Mouse (Mus musculus) midbrain, embryonic 11.5 days (tissue): ENCODE results near the gene Dph7. TPM values are rescaled to one million over a fixed set of nuclear protein-coding genes. Genes with fewer than 3 reads are reported as not detected.
"Not testable (repeated sequence)": the region's sequence is repeated elsewhere in the genome, so short reads cannot be mapped to it uniquely, and the experiment has no call there.

Experiments
- ATAC-seq: fragments of 200-750 bp; cut with Nextera tagmentation; 2 replicates; pipeline ENCODE4 v1.8.0; 2017; ENCODE audit warnings: moderate TSS enrichment, moderate library complexity; ENCODE audit not compliant: low FRiP score
- DNase-seq: peaks from one replicate; pipeline ENCODE4 v3.0.0; 2015; ENCODE audit warnings: low spot score; ENCODE audit errors: missing footprints
- H3K27ac ChIP-seq: fragments of 300-500 bp; sonication (generic); 2 replicates; pipeline ENCODE4 v1.5.1; 2014; ENCODE audit warnings: low read depth, low read length
- H3K27me3 ChIP-seq: fragments of 300-500 bp; sonication (generic); 2 replicates; pipeline ENCODE4 v1.6.1; 2014; ENCODE audit warnings: mild to moderate bottlenecking, low read length, moderate library complexity, mixed read lengths; ENCODE audit not compliant: control insufficient read depth, insufficient read depth
- H3K36me3 ChIP-seq: fragments of 300-500 bp; sonication (generic); 2 replicates; pipeline ENCODE4 v1.6.1; 2014; ENCODE audit warnings: mild to moderate bottlenecking, low read length, moderate library complexity, mixed read lengths; ENCODE audit not compliant: control insufficient read depth, insufficient read depth
- H3K4me1 ChIP-seq: fragments of 300-500 bp; sonication (generic); 2 replicates; pipeline ENCODE4 v1.6.1; 2014; ENCODE audit warnings: low read length; ENCODE audit not compliant: control insufficient read depth, insufficient read depth
- H3K4me2 ChIP-seq: fragments of 300-500 bp; sonication (generic); 2 replicates; pipeline ENCODE4 v1.6.1; 2014; ENCODE audit warnings: mild to moderate bottlenecking, moderate library complexity
- H3K4me3 ChIP-seq: fragments of 300-500 bp; sonication (generic); 2 replicates; pipeline ENCODE4 v1.5.1; 2014; ENCODE audit warnings: low read depth, low read length
- H3K9ac ChIP-seq: fragments of 300-500 bp; sonication (generic); 2 replicates; pipeline ENCODE4 v1.6.1; 2014; ENCODE audit warnings: low read length
- H3K9me3 ChIP-seq: fragments of 300-500 bp; sonication (generic); 2 replicates; pipeline ENCODE4 v1.6.1; 2016; ENCODE audit warnings: low read length; ENCODE audit not compliant: control insufficient read depth
- WGBS: fragments of 180-500 bp; shearing (Covaris S2); extraction: QIAGEN DNeasy Blood & Tissue Kit; methylation state at CpG from one replicate; pipeline ENCODE4 v1.1.7; 2014; 5-methylcytosine and 5-hydroxymethylcytosine counted together
- polyA plus RNA-seq: library from polyadenylated mRNA; unstranded; fragments of >200 nt; fragmentation: Nextera tagmentation; extraction: Ambion mirVana; gene quantifications from 2 replicates; pipeline ENCODE4 v1.2.1, GENCODE M21; 2014

The Dph7 gene
- polyA plus RNA-seq, 1 experiment from 2014 or later: 32.6 TPM

DNA sequence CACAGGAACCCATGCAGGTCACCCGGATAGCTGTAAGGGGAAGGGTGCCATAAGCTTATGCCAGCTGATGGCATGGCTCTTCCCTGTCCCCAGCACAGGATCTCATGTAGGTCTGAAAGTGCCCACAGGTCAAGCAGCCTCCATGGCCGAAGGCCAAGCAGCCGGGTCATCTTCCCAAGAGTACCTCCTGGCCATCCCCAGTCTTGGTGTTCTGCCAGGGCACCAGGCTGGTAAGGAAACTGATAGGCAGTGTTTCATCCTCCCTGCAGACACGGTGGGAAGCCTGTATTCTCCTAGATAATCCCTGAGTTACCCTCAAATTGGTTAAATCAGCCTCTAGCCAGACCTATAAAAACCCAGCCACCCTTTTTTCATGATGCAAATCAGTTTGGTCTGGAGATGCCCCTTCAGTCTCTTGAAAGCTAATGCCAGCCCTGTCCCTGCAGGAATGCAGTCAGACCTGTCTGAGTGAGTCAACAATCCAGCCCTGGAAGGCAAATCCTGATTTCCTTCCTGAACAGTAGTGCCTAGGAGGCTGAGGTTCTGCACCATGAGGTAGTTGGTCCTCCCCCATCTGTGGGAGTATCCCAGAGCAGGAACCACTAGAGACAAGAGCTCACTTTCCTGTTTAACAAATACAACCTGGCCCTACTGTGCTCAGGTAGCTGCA lies 34.3 kb upstream of the Dph7 start:
- H3K4me2 ChIP-seq: no peak overlapping the region
- H3K36me3 ChIP-seq: no peaks in the 10 kb centered on the region
- no peaks in the 10 kb centered on the region for H3K27me3 ChIP-seq
- WGBS: 63% methylated on average over 4 of the region's 4 CpGs
- no peaks in the 10 kb centered on the region for H3K9me3 ChIP-seq
- no peak overlapping the region for H3K27ac ChIP-seq
- no peak overlapping the region for H3K9ac ChIP-seq
- DNase-seq (no peak), ATAC-seq (no peak)
- no peak overlapping the region for H3K4me3 ChIP-seq
- H3K4me1 ChIP-seq: no peaks in the 10 kb centered on the region

DNA sequence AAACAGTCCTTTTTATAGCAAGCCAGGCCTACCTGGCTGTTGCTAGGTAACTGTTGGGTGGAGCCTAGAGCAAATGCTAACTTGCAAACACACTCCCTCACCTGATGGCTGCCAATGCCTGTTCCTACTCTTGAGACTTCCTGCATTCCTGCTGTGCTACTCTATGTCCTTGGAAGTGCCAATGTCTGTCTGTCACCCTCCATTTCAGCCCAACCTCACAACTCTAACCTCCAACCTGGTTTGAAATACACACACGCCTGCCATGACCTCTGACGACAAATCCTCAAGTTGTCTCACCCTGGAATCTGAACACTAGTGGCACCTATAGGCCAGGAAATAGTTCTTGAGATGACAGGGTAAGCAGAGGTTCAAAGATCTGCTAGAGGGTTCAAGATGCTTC lies 33.1 kb upstream of the Dph7 start:
- H3K9ac ChIP-seq: no peak overlapping the region
- H3K4me1 ChIP-seq: no peaks in the 10 kb centered on the region
- H3K9me3 ChIP-seq: no peaks in the 10 kb centered on the region
- H3K4me2 ChIP-seq: no peak overlapping the region
- H3K27me3 ChIP-seq: peaks cover 4% of the 10 kb centered on the region; the same call in 1 of the 2 replicates
- no peak overlapping the region for H3K4me3 ChIP-seq
- H3K36me3 ChIP-seq: no peaks in the 10 kb centered on the region
- H3K27ac ChIP-seq: no peak overlapping the region
- DNase-seq (no peak), ATAC-seq (no peak)
- WGBS: 58% methylated on average over 2 of the region's 2 CpGs

DNA sequence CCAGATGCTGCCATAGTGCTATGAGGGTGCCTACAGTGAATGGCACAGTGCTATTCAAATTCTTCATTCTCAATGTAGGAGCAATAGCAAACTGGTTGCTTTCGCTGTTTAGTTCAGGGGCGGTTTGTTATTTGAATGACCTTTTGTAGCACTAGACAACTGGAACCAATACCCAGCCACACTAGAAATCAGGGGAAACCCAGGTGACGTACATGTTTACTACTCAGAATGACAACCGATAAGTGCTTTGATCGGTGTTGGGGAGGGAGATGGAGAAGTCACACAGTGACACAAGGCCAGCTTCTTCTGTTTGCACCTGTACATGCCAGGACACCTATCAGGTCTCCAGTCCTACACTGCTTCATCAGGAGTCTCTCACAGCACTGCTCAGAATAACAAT lies 32.6 kb upstream of the Dph7 start:
- Histone ChIP-seq H3K27ac (no peak overlapping the region), H3K4me2 (no peak overlapping the region), H3K36me3 (no peaks in the 10 kb centered on the region), H3K9ac (no peak overlapping the region), H3K9me3 (no peaks in the 10 kb centered on the region), H3K4me3 (no peak overlapping the region), H3K27me3 (peaks cover 8% of the 10 kb centered on the region; the same call in 1 of the 2 replicates), H3K4me1 (0 out of 2 replicates have a peak, but pooled peaks cover 2% of the 10 kb centered on the region)
- no peak for ATAC-seq
- no peak for DNase-seq
- 93% methylated on average over 5 of the region's 5 CpGs for WGBS

DNA sequence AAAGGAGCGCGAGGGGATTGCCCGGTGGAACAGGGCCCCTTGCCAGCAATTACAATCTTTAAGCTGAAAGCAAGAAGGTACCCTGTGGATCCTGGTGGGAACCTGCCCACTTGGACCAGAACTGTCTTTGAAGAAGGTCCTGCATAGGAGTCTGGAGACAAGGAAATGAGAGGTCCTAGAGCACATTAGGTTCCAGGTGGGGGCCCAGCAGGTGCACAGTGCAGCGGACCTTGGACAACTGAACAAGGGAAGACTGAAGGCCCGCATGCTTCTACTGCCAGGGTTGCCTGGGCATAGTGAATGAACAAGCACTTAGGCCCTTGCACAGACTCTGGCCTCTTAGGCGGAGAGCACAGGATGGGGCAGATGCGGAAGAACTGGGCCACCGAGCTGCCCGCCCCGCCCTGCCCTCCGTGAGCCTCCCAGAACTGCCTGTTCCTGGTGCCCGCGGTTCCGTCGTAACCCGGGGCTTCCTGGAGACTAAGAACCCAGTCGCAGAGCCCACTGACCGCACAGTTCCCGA lies 27.7 kb upstream of the Dph7 start:
- Histone ChIP-seq H3K27me3 (peaks cover 8% of the 10 kb centered on the region; the same call in 1 of the 2 replicates), H3K36me3 (no peaks in the 10 kb centered on the region), H3K9ac (peak overlapping the region; percentile 65), H3K4me3 (peak overlapping the region; percentile 52), H3K9me3 (no peaks in the 10 kb centered on the region), H3K4me2 (peak overlapping the region; percentile 81), H3K4me1 (0 out of 2 replicates have a peak, but pooled peaks cover 4% of the 10 kb centered on the region), H3K27ac (no peak overlapping the region)
- ATAC-seq (peak; percentile 11; the same call in 1 of the 2 replicates), DNase-seq (peak; percentile 85)
- 5% methylated on average over 19 of the region's 19 CpGs for WGBS

DNA sequence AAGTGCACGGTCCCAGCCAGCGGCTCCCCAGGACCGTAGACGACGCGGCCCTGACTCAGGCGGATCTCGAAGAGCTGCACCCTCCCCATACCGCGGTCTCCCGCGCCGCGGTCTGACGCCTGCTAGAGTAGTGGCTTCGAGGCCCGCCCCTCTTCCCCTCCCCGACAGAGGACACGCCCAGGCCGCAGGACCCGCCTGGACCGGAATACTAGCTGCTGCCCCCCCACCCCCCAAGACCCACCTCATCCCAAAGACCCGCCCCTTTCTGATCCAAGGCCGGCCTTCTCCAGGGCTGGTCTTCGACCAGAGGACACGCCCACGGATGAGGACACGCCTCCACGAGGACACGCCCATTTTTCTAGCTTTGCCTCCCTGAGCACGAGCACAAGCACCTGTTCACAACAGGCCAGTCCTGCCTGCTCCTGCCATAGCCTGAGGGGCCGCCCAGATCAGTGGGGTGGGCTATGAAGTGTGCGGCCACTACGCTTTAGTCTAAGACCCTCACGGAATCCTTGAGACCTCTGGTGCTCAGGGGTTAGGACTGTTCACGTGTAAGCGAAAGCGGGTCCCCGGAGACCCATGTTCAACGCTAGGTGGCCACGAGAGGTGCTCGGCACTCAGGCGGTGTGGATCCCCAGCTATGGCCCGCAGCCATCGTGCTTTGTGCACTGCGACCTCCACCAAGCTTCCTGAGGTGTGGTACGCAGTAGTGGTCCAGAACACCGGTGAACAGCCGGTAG lies 27.0 kb upstream of the Dph7 start, which contains the start of gene Arrdc1:
Gene Arrdc1, minus strand, starts transcription at position 196 of the 740 bp plus-strand sequence.
- H3K27me3 ChIP-seq: peaks cover 8% of the 10 kb centered on the region; the same call in 1 of the 2 replicates
- DNase-seq (peak; percentile 99), ATAC-seq (peak; percentile 95)
- H3K4me2 ChIP-seq: peak within 1 kb of the TSS; percentile 81
- no peaks in the 10 kb centered on the region for H3K36me3 ChIP-seq
- WGBS: under 1% methylated on average over 44 of the region's 49 CpGs
- no peak within 1 kb of the TSS for H3K27ac ChIP-seq
- H3K4me3 ChIP-seq: peak within 1 kb of the TSS; percentile 52
- H3K9ac ChIP-seq: peak within 1 kb of the TSS; percentile 65
- H3K4me1 ChIP-seq: 0 out of 2 replicates have a peak, but pooled peaks cover 4% of the 10 kb centered on the region
- no peaks in the 10 kb centered on the region for H3K9me3 ChIP-seq

DNA sequence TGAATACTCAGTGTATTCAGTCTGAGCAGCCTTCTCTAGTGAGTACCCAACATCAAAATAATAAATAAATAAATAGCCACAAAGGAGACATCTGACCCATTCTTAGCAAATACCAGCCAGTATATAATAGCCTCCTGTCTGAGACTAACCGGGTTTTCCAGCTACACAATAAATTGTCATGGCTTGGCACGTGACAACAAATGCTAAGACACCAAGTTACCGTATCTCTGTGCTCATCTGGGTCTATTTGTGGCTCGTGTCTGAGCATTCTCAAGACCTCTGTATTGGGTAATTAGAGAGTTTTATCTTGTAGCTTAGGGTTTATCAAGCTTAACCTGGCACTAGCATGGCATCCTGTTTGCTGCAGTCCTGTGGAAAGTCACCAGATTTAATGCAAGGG lies 20.1 kb upstream of the Dph7 start:
- Histone ChIP-seq H3K27ac (no peak overlapping the region), H3K4me2 (no peak overlapping the region), H3K9me3 (no peaks in the 10 kb centered on the region), H3K4me3 (no peak overlapping the region), H3K27me3 (no peaks in the 10 kb centered on the region), H3K4me1 (no peaks in the 10 kb centered on the region), H3K36me3 (no peaks in the 10 kb centered on the region), H3K9ac (no peak overlapping the region)
- no peak for DNase-seq
- 85% methylated on average over 4 of the region's 4 CpGs for WGBS
- no peak for ATAC-seq

DNA sequence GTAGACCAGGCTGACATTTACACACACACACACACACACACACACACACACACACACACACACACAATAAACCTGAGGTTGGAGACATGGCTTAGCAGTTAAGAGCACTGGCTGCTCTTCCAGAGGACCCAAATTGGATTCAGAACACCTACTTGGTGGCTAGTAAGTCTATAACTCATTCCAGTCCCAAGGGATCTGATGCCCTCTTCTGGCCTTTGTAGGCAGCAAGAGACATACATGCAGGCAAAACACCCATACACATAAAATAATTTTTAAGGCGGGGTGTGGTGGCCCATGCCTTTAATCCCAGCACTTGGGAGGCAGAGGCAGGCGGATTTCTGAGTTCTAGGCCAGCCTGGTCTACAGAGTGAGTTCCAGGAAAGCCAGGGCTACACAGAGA lies 17.9 kb upstream of the Dph7 start:
- not testable (repeated sequence) for H3K9ac ChIP-seq, H3K4me1 ChIP-seq, H3K27me3 ChIP-seq, H3K9me3 ChIP-seq, ATAC-seq, H3K36me3 ChIP-seq, DNase-seq, H3K27ac ChIP-seq, H3K4me3 ChIP-seq, H3K4me2 ChIP-seq
- 52% methylated on average over 2 of the region's 2 CpGs for WGBS

DNA sequence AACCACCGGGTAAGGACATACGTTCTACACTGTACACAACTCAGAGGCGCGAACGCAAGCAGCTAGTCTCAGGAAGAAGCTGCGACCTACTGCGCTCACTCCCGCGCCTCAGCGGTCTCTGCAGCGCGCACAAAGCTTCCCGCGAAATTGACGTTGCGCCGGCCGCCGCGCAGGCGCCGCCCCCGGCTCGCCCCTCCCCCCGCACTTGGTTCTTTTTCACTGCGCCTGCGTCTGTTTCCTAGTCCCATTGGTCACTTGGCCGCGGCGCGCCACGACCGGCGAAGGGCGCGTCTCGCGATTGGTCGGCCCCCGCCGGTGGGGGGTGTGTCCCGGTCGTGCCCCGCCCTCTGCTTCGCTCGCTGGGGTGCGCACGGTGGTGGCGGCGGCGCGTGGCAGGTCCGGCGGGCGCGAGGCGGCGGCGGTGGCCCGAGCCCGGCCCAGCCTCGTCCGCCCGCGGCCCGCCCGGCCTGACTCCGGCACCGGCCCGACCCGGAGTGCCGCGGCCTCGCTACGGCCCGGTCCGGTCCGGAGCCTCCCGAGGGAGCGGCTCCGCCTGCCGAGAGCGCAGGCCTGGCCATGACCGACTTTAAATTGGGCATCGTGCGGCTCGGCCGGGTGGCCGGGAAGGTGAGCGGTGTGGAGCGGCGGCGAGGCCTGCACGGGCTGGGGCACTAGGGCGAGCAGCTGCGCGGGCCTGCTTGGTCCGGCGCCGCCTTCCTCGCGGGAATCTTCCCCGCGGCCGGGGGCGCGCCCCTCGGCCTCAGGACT lies 12.6 kb upstream of the Dph7 start, which contains the start of gene Zmynd19:
Gene Zmynd19, plus strand, starts transcription at position 372 of the 768 bp plus-strand sequence.
- DNase-seq (peak; percentile 99), ATAC-seq (peak; percentile 99)
- H3K9me3 ChIP-seq: no peaks in the 10 kb centered on the region
- peak within 1 kb of the TSS; percentile 96 for H3K4me3 ChIP-seq
- WGBS: under 1% methylated on average over 95 of the region's 108 CpGs
- H3K27me3 ChIP-seq: no peaks in the 10 kb centered on the region
- peak within 1 kb of the TSS; percentile 35; the same call in 1 of the 2 replicates for H3K27ac ChIP-seq
- peaks cover 4% of the 10 kb centered on the region; the same call in 1 of the 2 replicates for H3K36me3 ChIP-seq
- peaks cover 15% of the 10 kb centered on the region for H3K4me1 ChIP-seq
- peak within 1 kb of the TSS; percentile 93 for H3K9ac ChIP-seq
- H3K4me2 ChIP-seq: peak within 1 kb of the TSS; percentile 52
